Mouse (Mus musculus) stomach, postnatal 0 days (tissue): ENCODE results near the gene Sgpp1. TPM values are rescaled to one million over a fixed set of nuclear protein-coding genes. Genes with fewer than 3 reads are reported as not detected.

ENCODE experiments used
- ATAC-seq: fragments of 200-750 bp; cut with Nextera tagmentation; 2 replicates; pipeline ENCODE4 v1.8.0; 2017; ENCODE audit not compliant: low FRiP score, low TSS enrichment
- DNase-seq: peaks from one replicate; pipeline ENCODE4 v3.0.0-alpha.2; 2016; ENCODE audit warnings: low spot score
- H3K27ac ChIP-seq: fragments of 300-500 bp; sonication (generic); replicated peaks from 2 replicates; pipeline ENCODE4 v1.5.1; 2014; ENCODE audit warnings: mild to moderate bottlenecking, control low read depth
- H3K27me3 ChIP-seq: fragments of 300-500 bp; sonication (generic); 2 replicates; pipeline ENCODE4 v1.6.1; 2014; ENCODE audit warnings: low read length; ENCODE audit not compliant: control insufficient read depth, insufficient read depth
- H3K36me3 ChIP-seq: fragments of 300-500 bp; sonication (generic); 2 replicates; pipeline ENCODE4 v1.6.1; 2014; ENCODE audit warnings: low read length, mixed read lengths; ENCODE audit not compliant: control insufficient read depth, insufficient read depth
- H3K4me1 ChIP-seq: fragments of 300-500 bp; sonication (generic); replicated peaks from 2 replicates; pipeline ENCODE4 v1.6.1; 2014; ENCODE audit warnings: antibody characterized with exemption; ENCODE audit not compliant: control insufficient read depth, insufficient read depth
- H3K4me2 ChIP-seq: fragments of 300-500 bp; sonication (generic); replicated peaks from 2 replicates; pipeline ENCODE4 v1.6.1; 2014; ENCODE audit warnings: low read depth, mild to moderate bottlenecking, control low read depth, moderate library complexity
- H3K4me3 ChIP-seq: fragments of 300-500 bp; sonication (generic); 2 replicates; pipeline ENCODE4 v1.5.1; 2014; ENCODE audit warnings: low read depth, low read length, control low read depth
- H3K9ac ChIP-seq: fragments of 300-500 bp; sonication (generic); 2 replicates; pipeline ENCODE4 v1.6.1; 2014; ENCODE audit warnings: mild to moderate bottlenecking, low read length, control low read depth, mixed read lengths
- H3K9me3 ChIP-seq: fragments of 300-500 bp; sonication (generic); 2 replicates; pipeline ENCODE4 v1.6.1; 2016; ENCODE audit warnings: low read length; ENCODE audit not compliant: control insufficient read depth
- CTCF ChIP-seq: IDR thresholded peaks from 2 replicates; pipeline ENCODE4 v1.5.1; 2016; ENCODE audit warnings: antibody characterized with exemption, low read depth, mild to moderate bottlenecking, moderate library complexity
- EP300 ChIP-seq: optimal IDR thresholded peaks from 2 replicates; pipeline ENCODE3; 2016; ENCODE audit warnings: antibody characterized with exemption
- WGBS: fragments of 180-500 bp; shearing (Covaris S2); extraction: QIAGEN DNeasy Blood & Tissue Kit; methylation state at CpG from one replicate; pipeline ENCODE4 v1.1.7; 2014; 5-methylcytosine and 5-hydroxymethylcytosine counted together
- polyA plus RNA-seq: library from polyadenylated mRNA; unstranded; fragments of >200 nt; fragmentation: Nextera tagmentation; extraction: Ambion mirVana; gene quantifications from 2 replicates; pipeline ENCODE4 v1.2.1, GENCODE M21; 2015

Gene Sgpp1
- polyA plus RNA-seq, 1 experiment from 2014 or later: 31.8 TPM

GRCm38 (mm10) chr12:75683598-75683997, 51.9 kb downstream of the Sgpp1 start:
- 0 out of 2 replicates have a peak, but pooled peaks have one; percentile 50 for ATAC-seq
- Histone ChIP-seq H3K27me3 (no peaks in the 10 kb centered on the region), H3K36me3 (no peaks in the 10 kb centered on the region), H3K4me2 (no peak overlapping the region), H3K27ac (no peak overlapping the region), H3K9ac (no peak overlapping the region), H3K4me3 (no peak overlapping the region), H3K4me1 (no peaks in the 10 kb centered on the region), H3K9me3 (no peaks in the 10 kb centered on the region)
- no peak for DNase-seq
- no peak for TF ChIP-seq EP300
- TF ChIP-seq CTCF: no peak
- WGBS: 80% methylated on average over 4 of the region's 4 CpGs

- Histone ChIP-seq H3K27me3 (no peaks in the 10 kb centered on the region), H3K27ac (no peak overlapping the region), H3K9ac (no peak overlapping the region), H3K4me3 (no peak overlapping the region), H3K4me2 (no peak overlapping the region), H3K36me3 (no peaks in the 10 kb centered on the region), H3K4me1 (no peaks in the 10 kb centered on the region), H3K9me3 (no peaks in the 10 kb centered on the region)
- DNase-seq (no peak), ATAC-seq (peak; percentile 68)
- WGBS: 44% methylated on average over 2 of the region's 2 CpGs
- TF ChIP-seq EP300 (no peak), CTCF (no peak)
These were observed 52.7 kb downstream of the Sgpp1 start for GRCm38 (mm10) chr12:75682842-75683241.

GRCm38 (mm10) chr12:75681101-75681500, 54.4 kb downstream of the Sgpp1 start:
- Histone ChIP-seq H3K4me3 (no peak overlapping the region), H3K9me3 (no peaks in the 10 kb centered on the region), H3K27ac (no peak overlapping the region), H3K27me3 (no peaks in the 10 kb centered on the region), H3K9ac (no peak overlapping the region), H3K4me1 (no peaks in the 10 kb centered on the region), H3K36me3 (no peaks in the 10 kb centered on the region), H3K4me2 (no peak overlapping the region)
- TF ChIP-seq EP300 (no peak), CTCF (no peak)
- DNase-seq (no peak), ATAC-seq (no peak)
- 65% methylated on average over 4 of the region's 4 CpGs for WGBS

GRCm38 (mm10) chr12:75678393-75678792, 57.1 kb downstream of the Sgpp1 start:
- ATAC-seq (no peak), DNase-seq (no peak)
- no peak overlapping the region for H3K4me3 ChIP-seq
- H3K9me3 ChIP-seq: no peaks in the 10 kb centered on the region
- no peaks in the 10 kb centered on the region for H3K36me3 ChIP-seq
- H3K27me3 ChIP-seq: no peaks in the 10 kb centered on the region
- H3K4me2 ChIP-seq: no peak overlapping the region
- no peak overlapping the region for H3K9ac ChIP-seq
- H3K4me1 ChIP-seq: no peaks in the 10 kb centered on the region
- 81% methylated on average over 4 of the region's 4 CpGs for WGBS
- TF ChIP-seq CTCF (no peak), EP300 (no peak)
- H3K27ac ChIP-seq: no peak overlapping the region

- Histone ChIP-seq H3K4me2 (no peak overlapping the region), H3K27ac (no peak overlapping the region), H3K9me3 (no peaks in the 10 kb centered on the region), H3K36me3 (no peaks in the 10 kb centered on the region), H3K27me3 (no peaks in the 10 kb centered on the region), H3K4me3 (no peak overlapping the region), H3K9ac (no peak overlapping the region), H3K4me1 (peaks cover 6% of the 10 kb centered on the region)
- ATAC-seq: no peak
- DNase-seq: no peak
- 98% methylated on average over 4 of the region's 4 CpGs for WGBS
- TF ChIP-seq EP300 (no peak), CTCF (no peak)
These were observed 62.9 kb downstream of the Sgpp1 start for GRCm38 (mm10) chr12:75672630-75673029.

- peaks cover 6% of the 10 kb centered on the region for H3K4me1 ChIP-seq
- H3K4me3 ChIP-seq: no peak overlapping the region
- no peaks in the 10 kb centered on the region for H3K9me3 ChIP-seq
- no peaks in the 10 kb centered on the region for H3K36me3 ChIP-seq
- DNase-seq: peak; percentile 52
- H3K27ac ChIP-seq: no peak overlapping the region
- H3K27me3 ChIP-seq: no peaks in the 10 kb centered on the region
- TF ChIP-seq CTCF: peak; percentile 54
- no peak for TF ChIP-seq EP300
- 75% methylated on average over 3 of the region's 3 CpGs for WGBS
- no peak for ATAC-seq
- no peak overlapping the region for H3K4me2 ChIP-seq
- H3K9ac ChIP-seq: no peak overlapping the region
These were observed 63.7 kb downstream of the Sgpp1 start for GRCm38 (mm10) chr12:75671759-75672315.
